Mouse (Mus musculus) kidney, adult 18-20 months (tissue): Measurements from ENCODE around the gene Nelfa.
"Not testable (repeated sequence)": the region's sequence is repeated elsewhere in the genome, so short reads cannot be mapped to it uniquely, and the experiment has no call there.

Source experiments
- DNase-seq: peaks from one replicate; pipeline ENCODE4 v3.0.0; 2021

Gene Nelfa

DNA sequence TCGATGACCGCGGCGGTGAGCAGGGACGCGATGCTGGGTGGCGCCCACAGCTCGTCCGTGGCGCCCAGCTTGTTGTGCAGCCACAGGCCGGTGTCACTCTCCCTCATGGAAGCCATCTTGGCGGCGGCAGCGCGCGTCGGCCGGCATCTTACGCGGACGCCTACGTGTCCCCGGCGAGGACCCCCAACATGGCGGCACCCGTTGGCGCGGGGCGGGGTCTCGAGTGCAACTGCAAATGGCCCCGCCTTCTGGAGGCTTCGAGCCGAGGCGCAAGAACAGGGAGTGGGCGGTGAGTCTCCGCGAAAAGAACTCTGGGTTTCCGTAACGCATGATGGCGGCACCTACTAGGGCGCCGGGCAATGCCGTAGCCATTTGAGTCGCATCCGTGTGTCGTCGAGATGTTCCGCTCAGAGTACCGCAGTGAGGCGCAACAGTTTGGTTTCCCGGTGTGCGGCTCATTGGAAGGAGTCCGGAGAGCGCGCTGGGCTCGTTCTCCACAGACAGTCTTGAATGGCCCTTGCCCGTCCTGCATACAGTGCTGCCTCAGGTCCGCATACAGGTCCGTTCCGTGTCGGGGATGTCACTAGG is at the start of gene Nelfa:
Gene Nelfa, minus strand, starts transcription at position 294 of the 588 bp plus-strand sequence.
- DNase-seq = peak; percentile 98

DNA sequence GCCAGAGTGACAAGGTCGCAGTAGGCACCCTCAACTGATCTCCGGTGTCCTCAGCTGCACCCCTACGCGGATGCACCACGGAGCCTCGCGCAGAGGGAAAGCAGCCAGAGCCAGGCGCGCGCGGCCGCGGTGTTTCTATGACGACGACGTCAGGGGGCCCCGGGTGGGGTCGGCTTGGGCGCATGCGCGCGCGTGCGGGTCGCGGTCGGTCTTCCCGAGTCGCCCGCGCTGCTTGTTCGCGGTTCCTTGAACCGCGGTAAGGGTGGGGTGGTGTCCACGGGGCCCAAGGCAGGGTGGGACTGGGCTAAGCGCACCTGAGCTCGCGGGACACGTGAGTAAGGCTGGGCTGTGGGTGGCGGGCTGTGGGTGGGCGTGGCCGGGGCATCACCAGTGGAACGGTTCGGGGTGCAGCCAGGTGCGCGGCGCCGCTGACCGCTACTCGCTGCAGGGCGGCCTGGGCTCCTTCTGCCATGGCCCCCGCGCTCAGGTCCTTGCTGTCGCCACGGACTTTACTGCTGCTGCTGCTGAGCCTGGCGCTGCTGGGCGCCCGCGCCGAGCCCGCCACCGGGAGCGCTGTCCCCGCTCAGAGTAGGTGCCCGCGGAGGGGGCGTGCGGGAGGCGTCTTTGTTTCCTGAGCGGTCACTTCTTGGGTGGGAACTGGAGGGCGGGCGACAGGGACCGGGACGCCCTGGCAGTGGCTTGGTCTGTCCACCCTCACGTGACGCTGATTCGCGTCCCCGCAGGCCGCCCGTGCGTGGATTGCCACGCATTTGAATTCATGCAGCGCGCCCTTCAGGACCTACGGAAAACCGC is 47.3 kb upstream of the Nelfa start, which contains the start of gene Gm1673:
Gene Gm1673, plus strand, starts transcription at position 125 of the 813 bp plus-strand sequence.
- DNase-seq = peak; percentile 56

DNA sequence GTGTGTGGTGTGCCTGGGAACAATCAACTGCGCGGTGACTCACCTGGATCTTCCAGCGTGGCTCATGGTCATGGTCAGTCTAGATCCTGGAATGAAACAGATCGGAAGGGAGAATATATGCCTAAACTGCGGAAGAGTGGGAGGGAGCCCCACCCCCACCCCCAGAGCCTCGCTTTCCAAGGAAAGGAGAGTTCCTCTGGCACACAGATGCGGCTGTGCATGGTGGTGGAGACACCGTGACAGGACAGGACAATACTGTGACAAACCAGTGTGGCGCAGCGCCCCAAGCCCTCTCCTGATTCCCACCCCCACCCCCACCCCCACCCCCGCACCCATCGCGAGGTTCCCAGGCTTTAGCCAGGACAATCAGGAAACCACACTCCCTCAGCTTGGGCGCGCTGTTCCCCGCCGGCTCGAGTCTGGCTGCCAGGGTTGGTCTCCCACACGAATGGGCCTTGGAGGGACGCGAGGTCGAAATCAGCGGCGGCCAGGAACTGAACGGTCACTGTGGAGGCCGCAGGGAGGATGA is 46.6 kb upstream of the Nelfa start:
- no peak for DNase-seq

DNA sequence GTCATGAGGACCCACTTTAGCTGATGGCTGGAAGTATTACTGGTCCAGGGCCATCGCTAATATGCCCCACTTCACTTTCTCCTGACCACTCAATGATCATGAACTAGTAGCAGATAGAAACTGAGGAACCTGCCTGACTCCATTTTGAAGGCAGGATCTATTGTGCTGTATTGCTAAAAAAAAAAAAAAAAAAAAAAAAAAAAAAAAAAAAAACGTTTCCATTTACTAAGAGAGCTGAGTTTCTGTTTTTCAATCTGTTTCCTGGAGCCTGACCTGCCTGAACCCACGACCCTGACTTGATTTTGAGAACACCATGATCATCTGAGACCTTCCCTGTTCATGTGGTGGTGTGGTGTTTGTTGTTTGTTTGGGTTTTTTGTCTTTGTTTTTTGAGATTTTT is 40.1 kb upstream of the Nelfa start:
- DNase-seq = no peak

DNA sequence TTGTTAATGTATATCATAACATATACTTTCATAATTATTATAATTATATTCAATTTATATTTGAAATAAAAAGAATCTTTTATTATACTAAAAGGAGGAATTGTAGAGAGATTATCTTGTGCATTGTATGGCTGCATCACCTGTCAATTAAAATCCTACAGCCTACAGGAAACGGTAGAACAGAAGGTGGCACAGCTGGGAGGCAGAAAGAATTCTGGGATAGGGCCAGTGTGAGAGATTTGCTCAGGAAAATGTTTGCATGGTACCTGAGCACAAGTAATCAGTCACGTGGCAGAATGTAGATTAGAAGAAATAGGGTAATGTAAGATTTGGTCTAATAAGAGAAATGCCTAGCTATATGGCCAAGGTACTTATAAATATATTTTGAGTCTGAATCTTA is 38.5 kb upstream of the Nelfa start:
- no peak for DNase-seq

DNA sequence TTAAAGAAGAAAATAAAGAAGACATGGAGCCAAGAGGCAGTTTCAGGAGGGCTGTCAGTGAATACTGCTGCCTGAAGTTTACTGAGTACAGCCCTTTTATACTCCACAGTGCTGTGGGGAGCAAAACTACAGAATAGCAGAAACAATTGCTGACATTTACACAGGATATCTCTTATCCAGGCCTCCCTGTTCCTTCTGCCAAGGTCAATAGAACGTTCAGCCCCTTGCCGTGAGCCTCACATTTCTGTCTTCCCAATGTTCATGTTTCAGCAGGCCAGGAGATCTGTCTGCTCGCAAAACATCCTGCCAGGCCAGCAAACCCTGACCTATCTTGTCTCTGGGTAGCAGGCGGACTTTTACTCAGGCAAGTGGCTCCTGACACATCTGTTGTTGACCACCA is 23.2 kb upstream of the Nelfa start:
- no peak for DNase-seq

DNA sequence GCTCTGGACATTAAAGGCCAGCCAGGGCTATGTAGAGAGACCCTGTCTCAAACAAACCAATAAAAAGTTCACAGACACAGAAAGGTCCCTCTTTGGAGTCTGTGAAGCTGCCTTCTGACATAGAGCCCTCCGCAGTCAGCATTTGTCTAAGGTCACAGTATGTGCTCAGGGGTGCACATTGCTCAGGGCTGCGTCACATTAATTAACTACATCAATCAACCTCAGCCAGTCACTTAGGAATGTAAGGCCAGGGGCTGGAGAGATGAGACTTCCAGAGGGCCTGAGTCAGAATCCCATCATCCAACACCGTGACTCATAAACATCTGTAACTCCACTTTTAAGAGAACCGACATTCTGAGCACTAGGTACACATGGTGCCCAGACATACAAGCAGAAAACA is 19.7 kb upstream of the Nelfa start:
- DNase-seq = no peak

DNA sequence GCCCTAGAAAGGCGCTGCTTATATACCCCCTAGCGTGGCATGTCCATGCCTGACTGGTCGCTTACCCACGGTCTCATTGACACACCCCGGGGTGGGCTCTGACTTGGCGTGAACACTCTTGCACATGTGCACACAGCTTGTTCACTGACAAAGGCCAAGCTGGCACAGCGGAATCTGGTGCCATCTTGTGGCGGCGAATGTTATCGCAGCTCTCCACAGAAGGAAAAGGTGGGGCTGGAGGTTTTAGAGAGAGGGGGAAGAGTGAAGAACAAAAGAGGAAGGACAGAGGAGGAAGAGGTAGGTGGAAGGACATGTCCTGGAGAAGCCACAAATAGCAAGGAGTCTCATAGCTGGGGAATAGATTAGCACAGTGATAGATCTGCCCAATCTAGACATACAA is 18.1 kb upstream of the Nelfa start:
- DNase-seq = peak; percentile 80

DNA sequence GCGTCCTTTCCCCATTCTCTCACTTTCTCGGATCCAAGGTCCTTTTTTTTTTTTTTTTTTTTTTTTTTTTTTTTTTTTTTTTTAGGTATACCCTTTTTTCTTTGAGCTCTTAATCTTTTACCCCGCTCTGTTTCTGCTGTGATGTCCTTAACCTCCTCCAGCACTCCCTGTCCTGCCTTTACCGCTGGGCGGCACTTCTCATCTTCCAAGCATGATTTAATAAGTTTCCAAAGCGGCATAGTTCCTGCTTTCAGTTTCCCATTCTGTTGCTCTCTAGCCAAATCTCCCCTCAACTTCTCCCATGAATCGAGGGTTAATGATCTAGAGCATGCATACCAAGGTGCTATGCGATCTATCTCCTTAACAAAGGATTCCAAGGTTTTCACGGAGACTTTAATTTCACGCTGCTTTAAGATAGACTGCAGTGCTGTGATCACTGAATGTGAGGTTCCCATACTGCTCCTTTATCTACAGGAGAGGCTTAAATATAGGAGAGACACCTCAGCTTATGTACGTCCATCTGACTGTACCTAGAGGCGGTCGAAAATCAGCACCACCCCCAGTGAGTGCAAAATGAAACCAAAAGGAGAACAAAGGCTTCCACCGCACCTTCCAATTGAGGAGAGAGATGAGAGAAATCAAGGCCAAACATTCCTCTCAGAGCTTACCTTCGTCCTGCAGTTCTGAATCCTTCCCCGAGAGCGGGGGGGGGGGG is 17.4 kb upstream of the Nelfa start:
- no peak for DNase-seq

DNA sequence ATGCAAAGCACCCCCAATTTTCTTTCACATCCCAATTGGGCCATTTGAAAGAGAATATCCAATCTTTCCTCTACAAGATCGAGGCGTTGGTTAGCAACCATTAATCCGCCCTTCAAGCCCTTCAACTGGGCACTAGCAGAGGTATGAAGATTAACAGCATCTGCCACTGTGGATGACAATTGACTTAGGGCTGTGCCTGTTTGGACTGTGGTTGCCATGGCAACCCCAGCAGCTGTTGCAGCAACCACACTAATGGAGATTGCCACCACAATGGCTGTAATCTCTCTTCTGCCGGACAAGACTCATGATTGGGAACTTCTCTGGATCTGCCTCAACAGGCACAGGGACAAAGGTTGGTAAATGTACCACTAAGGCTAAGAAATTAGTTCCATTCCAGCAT is 12.1 kb upstream of the Nelfa start:
- DNase-seq = no peak

DNA sequence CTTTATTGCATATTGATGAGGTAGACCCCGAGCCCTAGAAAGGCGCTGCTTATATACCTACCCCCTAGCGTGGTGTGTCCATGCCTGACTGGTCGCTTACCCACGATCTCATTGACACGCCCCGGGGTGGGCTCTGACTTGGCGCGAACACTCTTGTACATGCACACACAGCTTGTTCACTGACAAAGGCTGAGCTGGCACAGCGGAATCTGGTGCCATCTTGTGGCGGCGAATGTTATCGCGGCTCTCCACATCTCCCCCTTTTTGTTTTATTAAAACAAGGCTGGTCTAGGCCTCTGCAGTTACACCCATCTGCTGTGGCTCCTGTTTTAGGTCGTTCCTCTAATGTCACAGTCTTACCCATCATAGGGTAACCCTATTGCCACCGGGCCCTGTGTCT is 10.8 kb upstream of the Nelfa start:
- DNase-seq = not testable (repeated sequence)

DNA sequence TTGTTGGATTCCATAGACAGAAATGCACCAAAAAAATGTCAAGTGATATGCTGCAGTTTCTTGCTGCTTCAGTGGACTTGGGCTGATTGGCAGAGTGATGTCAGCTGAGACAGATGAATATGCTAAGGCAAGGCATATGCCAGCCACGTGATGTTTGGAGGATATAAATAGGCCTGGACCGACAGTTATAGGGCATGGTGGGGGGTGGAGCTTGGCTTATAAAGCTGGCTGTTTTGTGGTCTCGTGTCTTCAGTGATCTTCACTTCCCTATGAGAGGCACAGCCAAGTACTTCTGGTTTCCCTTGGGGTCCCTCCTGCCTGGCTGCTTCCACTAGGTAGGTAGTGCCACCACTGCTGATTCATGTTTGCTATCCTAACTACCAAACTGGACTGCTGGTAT is 2.2 kb upstream of the Nelfa start:
- no peak for DNase-seq

DNA sequence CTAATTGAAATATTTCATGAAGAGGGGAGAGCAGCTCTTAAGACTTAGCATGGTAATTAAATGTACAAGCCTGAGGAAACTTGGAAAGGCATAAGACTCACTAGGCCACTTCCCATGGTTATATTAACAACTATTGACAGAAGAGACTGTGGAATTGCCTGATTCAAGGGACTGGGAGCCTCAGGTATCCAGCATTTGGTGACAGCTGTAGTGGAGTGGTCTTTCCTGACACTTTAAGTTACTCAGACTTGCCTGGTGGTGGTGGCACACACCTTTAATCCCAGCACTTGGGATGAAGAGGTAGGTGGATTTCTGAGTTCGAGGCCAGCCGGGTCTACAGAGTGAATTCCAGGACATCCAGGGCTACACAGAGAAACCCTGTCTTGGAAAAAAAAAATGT is 1.0 kb upstream of the Nelfa start:
- DNase-seq = no peak

DNA sequence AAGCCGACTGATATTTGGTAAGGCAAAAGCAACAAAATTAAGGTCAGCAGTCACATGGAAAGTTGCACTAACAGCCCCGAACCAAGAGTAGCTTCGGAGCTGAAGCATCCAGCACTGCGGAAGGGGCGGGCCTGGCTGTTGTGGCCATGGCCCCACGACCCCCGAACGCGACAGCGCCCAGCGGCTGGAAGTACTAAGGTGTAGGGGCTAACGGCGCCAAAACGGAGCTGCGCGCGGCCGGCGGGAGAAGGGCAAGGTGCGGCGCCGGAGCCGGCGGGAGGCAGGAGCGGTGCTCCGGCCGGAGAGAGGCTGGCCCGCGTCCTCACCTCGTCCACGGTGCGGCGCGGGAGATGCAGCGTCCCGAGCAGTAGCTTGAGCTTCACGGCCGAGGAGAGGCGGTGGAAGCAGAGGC is 507 bp downstream of the Nelfa start:
- DNase-seq = no peak

DNA sequence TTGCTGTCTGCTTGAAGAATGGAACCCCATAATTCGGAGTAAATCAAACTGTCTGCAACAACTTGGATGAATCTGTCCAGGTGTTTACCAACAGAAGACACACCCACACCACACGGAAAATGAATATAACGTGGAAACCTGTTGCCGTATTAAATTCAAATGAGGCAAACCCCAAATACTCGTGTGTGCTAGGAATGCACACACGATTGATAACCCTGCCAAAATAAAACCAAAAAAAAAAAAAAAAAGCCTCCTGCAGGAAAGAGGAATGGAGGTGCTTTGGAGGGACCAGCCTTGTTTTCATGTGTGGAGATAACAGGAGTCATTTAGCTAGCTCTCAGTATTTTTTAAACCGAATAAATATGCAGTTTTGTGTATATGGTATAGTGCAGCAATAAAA is 1.3 kb downstream of the Nelfa start:
- DNase-seq = no peak

DNA sequence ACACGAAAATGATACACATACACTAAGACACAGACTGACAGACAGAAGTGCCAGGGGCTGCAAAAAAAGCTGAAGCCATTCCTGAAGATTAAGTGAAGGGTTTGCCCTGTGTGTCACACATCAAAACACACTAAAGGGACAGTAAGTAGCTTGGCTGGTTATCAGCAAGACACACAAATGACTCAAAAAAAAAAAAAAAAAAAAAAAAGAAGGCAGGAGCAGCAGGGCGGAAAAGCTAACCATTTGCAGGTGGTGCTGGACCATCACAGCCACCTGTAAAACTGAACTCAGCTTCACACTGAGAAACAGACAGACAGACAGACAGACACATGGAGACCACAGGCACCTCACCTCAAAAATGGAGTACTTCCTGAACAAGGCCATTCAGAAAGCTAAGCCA is 2.1 kb downstream of the Nelfa start:
- DNase-seq = no peak

DNA sequence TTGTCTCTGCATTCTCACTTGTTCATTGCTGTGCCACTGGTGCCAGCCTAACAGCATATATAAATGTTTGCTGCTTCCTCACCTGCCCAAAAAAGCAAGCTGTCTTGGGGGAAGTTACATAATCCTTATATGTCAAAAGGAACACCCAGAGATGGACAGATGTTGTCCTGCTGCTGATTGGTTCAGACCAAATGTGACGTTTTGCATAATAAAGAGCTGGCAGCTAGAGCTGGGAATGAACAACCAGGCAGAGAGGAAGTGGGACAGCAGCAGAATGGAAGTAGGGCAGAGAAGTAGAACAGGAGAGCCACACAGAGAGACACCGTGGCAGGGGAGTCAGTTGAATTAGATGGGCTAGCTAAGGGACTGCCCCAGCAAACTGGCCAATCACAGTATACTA is 3.8 kb downstream of the Nelfa start:
- no peak for DNase-seq

DNA sequence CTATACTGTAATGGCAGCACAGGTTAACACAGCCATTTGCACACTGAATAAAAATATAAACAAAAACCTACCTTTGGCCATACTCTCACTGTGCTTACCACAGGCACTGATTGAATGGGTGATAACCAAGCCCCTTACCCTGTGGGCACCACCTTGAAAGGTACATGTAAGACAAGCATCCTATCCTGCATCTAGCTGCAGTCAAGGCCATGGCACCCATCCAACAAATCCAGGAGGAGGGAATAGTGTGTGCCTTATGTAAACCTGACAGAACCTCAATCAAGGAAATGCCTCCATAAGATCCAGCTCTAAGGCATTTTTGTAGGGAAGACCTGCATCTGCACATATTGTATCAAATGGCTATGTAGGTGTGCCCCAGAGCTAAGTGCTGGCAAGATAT is 10.0 kb downstream of the Nelfa start:
- DNase-seq = no peak

DNA sequence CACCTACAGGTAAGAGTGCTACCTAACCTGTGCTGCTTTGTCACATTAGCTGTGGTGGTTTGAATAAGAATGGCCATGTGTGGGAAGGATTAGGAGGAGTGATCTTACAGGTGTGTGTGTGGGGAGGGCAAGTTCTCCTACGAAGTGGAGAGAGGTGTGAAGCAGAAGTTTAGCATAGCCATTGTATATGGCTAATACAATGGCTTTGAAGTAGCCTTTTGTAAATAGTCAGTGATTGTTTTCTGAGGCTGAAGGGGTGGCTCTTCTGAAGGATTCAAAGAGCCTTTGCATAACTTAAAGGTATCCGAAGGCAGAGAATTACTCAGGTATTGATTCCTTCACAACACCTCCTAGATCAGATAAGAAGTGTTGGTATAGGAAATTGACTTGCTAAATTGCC is 13.6 kb downstream of the Nelfa start:
- no peak for DNase-seq

DNA sequence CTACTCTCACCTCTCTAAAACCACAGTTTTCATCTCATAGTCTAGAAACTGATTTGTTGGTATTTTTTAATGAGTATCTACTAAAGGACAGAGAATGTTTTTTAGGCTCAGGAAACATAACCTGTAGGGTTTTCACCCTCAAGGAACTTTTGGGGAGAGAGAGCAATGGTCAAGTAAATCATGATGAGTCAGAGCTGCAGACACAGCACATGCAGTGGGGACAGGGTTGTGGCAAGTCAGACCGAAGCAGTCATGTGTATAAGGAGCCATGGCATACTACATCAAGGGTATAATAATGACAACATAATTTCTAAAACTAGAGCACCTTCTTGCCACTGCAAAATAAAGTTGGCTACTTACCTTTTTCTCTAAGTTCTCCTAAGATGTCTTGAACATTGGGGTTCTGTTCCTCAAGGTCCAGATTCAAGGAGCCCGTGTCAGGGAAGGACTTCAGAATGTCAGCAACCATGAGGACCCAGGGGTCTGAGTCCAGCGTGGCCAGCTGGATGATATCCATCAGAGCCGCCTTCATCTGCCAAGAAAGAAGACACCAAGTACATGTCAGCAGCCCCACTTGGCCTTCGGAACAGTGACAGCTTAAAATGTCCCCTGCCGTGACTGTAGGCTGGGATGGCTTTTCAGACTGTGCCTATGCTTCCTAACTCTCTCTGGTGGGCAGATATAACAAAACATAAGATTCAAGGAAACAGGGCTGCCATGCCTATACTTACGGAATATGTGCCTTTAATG is 14.6 kb downstream of the Nelfa start:
- no peak for DNase-seq

DNA sequence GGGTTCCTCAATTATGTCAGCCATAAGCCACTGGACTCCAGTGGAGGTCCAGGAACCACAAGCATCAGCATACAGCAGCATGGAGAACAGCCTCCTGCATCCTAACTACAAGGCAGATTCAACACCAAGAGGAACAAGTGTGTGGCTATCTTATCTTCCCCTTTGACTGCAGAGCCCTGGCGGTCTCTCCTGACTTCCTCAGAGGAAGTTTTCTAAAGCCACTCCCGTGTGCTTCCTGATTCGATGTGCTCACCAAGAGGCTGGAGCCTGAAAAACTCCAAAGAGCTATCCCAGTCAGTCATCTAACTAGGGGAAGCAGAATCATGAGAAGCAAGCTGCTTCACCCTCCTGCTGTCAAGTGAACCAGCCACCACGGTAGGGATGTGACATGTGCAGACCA is 15.3 kb downstream of the Nelfa start:
- no peak for DNase-seq

DNA sequence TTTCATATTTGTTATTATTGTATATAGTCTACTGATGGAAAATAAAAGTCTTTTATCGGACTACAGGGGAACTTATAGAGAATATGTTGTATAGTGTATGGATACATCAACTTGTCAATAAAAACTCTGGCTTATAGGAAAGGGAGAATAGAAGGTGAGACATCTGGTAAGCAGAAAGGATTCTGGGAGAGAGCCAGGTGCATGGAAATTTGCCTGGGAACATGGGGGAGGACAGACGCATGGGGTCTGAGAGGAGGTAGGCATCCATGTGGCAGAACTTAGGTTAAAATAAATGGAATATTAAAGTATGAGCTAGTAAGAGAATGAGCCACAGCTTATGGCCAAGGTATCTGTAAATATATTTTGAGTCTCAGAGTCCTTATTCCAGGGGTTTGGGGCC is 16.2 kb downstream of the Nelfa start:
- DNase-seq = no peak

DNA sequence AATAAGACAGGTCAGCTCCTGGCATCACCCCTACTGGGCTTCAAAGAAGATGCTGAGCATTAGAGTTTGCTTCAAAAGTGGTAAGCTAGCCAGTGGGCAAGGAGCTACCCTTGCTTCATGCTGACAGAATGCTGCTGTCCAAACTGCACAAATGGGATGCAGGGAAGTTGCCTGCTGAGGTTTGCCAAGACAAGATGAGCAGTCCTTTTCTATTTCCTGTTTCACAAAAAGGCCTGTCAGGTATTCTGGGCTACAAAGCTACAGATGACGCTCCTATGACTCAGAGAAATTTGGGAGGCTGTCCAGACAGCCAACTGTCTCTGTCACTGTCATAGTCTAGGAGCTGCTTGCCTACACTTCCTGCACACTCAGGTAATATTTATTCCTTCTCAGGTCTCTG is 16.7 kb downstream of the Nelfa start:
- no peak for DNase-seq
